Mouse (Mus musculus) lung, embryonic 14.5 days (tissue): Measurements from ENCODE around the gene Upk1b. TPM values are rescaled to one million over a fixed set of nuclear protein-coding genes. Genes with fewer than 3 reads are reported as not detected.
A peak's percentile ranks its signal among the peaks of the same experiment; 100 is the strongest.

Source experiments
- ATAC-seq: fragments of 200-750 bp; cut with Nextera tagmentation; 2 replicates; pipeline ENCODE4 v1.8.0; 2017; ENCODE audit warnings: mild to moderate bottlenecking, moderate TSS enrichment, moderate library complexity; ENCODE audit not compliant: insufficient read depth
- DNase-seq: peaks from one replicate; pipeline ENCODE4 v3.0.0-alpha.2; 2015
- H3K27ac ChIP-seq: fragments of 300-500 bp; sonication (generic); 2 replicates; pipeline ENCODE4 v1.5.1; 2014; ENCODE audit warnings: low read depth, mild to moderate bottlenecking, moderate library complexity
- H3K27me3 ChIP-seq: fragments of 300-500 bp; sonication (generic); 2 replicates; pipeline ENCODE4 v1.6.1; 2014; ENCODE audit warnings: low read length, control low read depth; ENCODE audit not compliant: insufficient read depth
- H3K36me3 ChIP-seq: fragments of 300-500 bp; sonication (generic); 2 replicates; pipeline ENCODE4 v1.6.1; 2014; ENCODE audit warnings: control low read depth; ENCODE audit not compliant: insufficient read depth
- H3K4me1 ChIP-seq: fragments of 300-500 bp; sonication (generic); 2 replicates; pipeline ENCODE4 v1.6.1; 2014; ENCODE audit warnings: antibody characterized with exemption, control low read depth; ENCODE audit not compliant: insufficient read depth
- H3K4me2 ChIP-seq: fragments of 300-500 bp; sonication (generic); 2 replicates; pipeline ENCODE4 v1.6.1; 2014; ENCODE audit warnings: mild to moderate bottlenecking
- H3K4me3 ChIP-seq: fragments of 300-500 bp; sonication (generic); 2 replicates; pipeline ENCODE4 v1.5.1; 2014; ENCODE audit warnings: low read depth, low read length
- H3K9ac ChIP-seq: fragments of 300-500 bp; sonication (generic); 2 replicates; pipeline ENCODE4 v1.6.1; 2014
- H3K9me3 ChIP-seq: fragments of 300-500 bp; sonication (generic); 2 replicates; pipeline ENCODE4 v1.6.1; 2016; ENCODE audit warnings: low read depth, low read length, control low read depth
- CTCF ChIP-seq: IDR thresholded peaks from 2 replicates; pipeline ENCODE4 v1.5.1; 2016; ENCODE audit warnings: antibody characterized with exemption, low read depth
- WGBS: fragments of 180-500 bp; shearing (Covaris S2); extraction: QIAGEN DNeasy Blood & Tissue Kit; methylation state at CpG from one replicate; pipeline ENCODE4 v1.1.7; 2014; 5-methylcytosine and 5-hydroxymethylcytosine counted together
- polyA plus RNA-seq: library from polyadenylated mRNA; unstranded; fragments of >200 nt; fragmentation: Nextera tagmentation; extraction: Ambion mirVana; gene quantifications from 2 replicates; pipeline ENCODE4 v1.2.1, GENCODE M21; 2014

Gene Upk1b
- polyA plus RNA-seq, 1 experiment from 2014 or later = 15.4 TPM

DNA sequence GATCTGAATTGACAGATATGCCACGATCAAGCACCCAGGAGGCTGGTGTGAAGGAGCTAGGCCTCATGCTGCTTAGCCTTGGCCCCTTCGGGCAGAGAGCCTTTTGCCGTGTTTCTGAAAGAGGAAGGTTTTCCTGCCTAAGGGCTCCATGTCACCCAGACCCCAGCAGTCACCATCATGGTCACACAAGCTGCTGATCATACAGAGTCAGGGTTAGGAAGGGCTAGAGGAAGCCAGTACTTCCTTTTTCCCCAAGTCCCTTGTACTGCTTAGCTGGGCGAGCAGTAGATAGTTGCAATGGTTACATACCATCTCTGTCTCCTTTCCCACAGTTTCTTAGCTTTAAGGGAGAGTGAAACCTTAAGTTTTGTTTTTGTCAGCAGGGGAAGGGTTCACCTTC is 36.6 kb downstream of the Upk1b start:
- no peaks in the 10 kb centered on the region for H3K4me1 ChIP-seq
- no peaks in the 10 kb centered on the region for H3K27me3 ChIP-seq
- TF ChIP-seq CTCF = no peak
- peaks cover 53% of the 10 kb centered on the region for H3K36me3 ChIP-seq
- no peak overlapping the region for H3K4me2 ChIP-seq
- no peak overlapping the region for H3K27ac ChIP-seq
- DNase-seq (no peak), ATAC-seq (no peak)
- WGBS = 83% methylated on average over 4 of the region's 4 CpGs
- H3K4me3 ChIP-seq = no peak overlapping the region
- H3K9ac ChIP-seq = no peak overlapping the region
- no peaks in the 10 kb centered on the region for H3K9me3 ChIP-seq

- ATAC-seq = no peak
- H3K9ac ChIP-seq = no peak overlapping the region
- no peaks in the 10 kb centered on the region for H3K27me3 ChIP-seq
- peaks cover 53% of the 10 kb centered on the region for H3K36me3 ChIP-seq
- no peak overlapping the region for H3K4me2 ChIP-seq
- no peak for DNase-seq
- no peak overlapping the region for H3K27ac ChIP-seq
- no peak overlapping the region for H3K4me3 ChIP-seq
- H3K4me1 ChIP-seq = no peaks in the 10 kb centered on the region
- 75% methylated on average over 8 of the region's 8 CpGs for whole genome bisulfite sequencing
- no peak for TF ChIP-seq CTCF
- no peaks in the 10 kb centered on the region for H3K9me3 ChIP-seq
Observed at GRCm38 (mm10) chr16:38762401-38762800, 37.7 kb downstream of the Upk1b start.

DNA sequence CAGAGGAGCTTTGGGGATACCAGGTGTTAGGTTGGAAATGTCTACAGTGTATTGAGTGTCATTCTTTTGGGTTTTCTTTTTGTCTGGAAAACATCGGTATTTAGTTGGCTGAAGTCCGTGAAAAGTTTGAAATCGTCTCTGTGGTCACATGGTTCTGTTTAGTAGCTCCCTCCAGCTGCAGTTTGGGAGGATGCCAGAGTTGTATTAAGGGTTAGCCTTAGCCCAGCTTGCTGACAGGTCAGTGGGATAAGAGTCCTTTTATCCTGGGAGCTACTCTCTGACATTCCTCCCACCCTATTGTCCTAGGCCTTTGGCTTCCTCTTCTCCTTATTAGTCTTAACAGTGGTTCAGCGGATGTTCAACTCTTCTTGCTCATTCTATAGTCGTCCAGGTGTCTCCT is 38.2 kb downstream of the Upk1b start:
- ATAC-seq = no peak
- 71% methylated on average over 5 of the region's 5 CpGs for WGBS

GRCm38 (mm10) chr16:38760834-38761375 is 39.2 kb downstream of the Upk1b start:
- Histone ChIP-seq H3K9me3 (no peaks in the 10 kb centered on the region), H3K27ac (no peak overlapping the region), H3K4me1 (no peaks in the 10 kb centered on the region; the same call in 1 of the 2 replicates), H3K4me3 (no peak overlapping the region), H3K4me2 (no peak overlapping the region), H3K9ac (no peak overlapping the region), H3K27me3 (no peaks in the 10 kb centered on the region), H3K36me3 (peaks cover 48% of the 10 kb centered on the region)
- DNase-seq (no peak), ATAC-seq (no peak)
- no peak for TF ChIP-seq CTCF
- 83% methylated on average over 6 of the region's 6 CpGs for WGBS

More for the DNA sequence above, 38.2 kb downstream of the Upk1b start:
- Histone ChIP-seq H3K4me3 (no peak overlapping the region), H3K27me3 (no peaks in the 10 kb centered on the region), H3K27ac (no peak overlapping the region), H3K9ac (no peak overlapping the region), H3K36me3 (peaks cover 53% of the 10 kb centered on the region), H3K4me1 (no peaks in the 10 kb centered on the region), H3K9me3 (no peaks in the 10 kb centered on the region), H3K4me2 (no peak overlapping the region)
- no peak for TF ChIP-seq CTCF
- DNase-seq = peak; percentile 53

DNA sequence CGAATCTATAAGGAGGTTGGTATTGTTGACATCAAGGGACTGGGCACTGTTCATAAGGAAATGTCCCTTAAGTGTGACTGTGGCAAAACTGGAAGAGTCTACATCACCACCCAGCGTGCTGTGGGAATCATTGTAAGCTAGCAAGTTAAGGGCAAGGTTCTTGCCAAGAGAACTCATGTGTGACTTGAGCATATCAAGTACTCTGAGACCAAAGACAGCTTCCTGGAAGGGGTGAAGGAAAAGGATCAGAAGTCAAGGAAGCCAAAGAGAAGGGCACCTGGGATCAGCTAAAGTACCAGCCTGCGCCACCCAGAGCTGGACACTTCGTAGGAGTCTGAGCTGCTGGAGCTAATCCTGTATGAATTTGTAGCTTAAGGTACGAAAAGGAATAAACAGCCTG is 39.9 kb downstream of the Upk1b start:
- DNase-seq (no peak), ATAC-seq (no peak)
- H3K36me3 ChIP-seq = peaks cover 44% of the 10 kb centered on the region
- H3K9me3 ChIP-seq = no peaks in the 10 kb centered on the region
- H3K4me2 ChIP-seq = no peak overlapping the region
- 89% methylated on average over 5 of the region's 5 CpGs for WGBS
- no peak overlapping the region for H3K27ac ChIP-seq
- H3K9ac ChIP-seq = no peak overlapping the region
- H3K27me3 ChIP-seq = no peaks in the 10 kb centered on the region
- H3K4me1 ChIP-seq = no peaks in the 10 kb centered on the region; the same call in none of the 2 replicates
- TF ChIP-seq CTCF = no peak
- H3K4me3 ChIP-seq = no peak overlapping the region

GRCm38 (mm10) chr16:38758104-38758861 is 41.8 kb downstream of the Upk1b start:
- Histone ChIP-seq H3K27ac (peak overlapping the region; percentile 19; the same call in 1 of the 2 replicates), H3K9me3 (no peaks in the 10 kb centered on the region), H3K4me3 (no peak overlapping the region), H3K4me2 (no peak overlapping the region), H3K27me3 (no peaks in the 10 kb centered on the region), H3K36me3 (peaks cover 52% of the 10 kb centered on the region), H3K9ac (no peak overlapping the region), H3K4me1 (no peaks in the 10 kb centered on the region; the same call in none of the 2 replicates)
- TF ChIP-seq CTCF = no peak
- DNase-seq = peak; percentile 44
- ATAC-seq = no peak
- 67% methylated on average over 12 of the region's 12 CpGs for WGBS

- no peak for TF ChIP-seq CTCF
- DNase-seq = no peak
Observed at GRCm38 (mm10) chr16:38757626-38758025, 42.5 kb downstream of the Upk1b start.

More at GRCm38 (mm10) chr16:38757626-38758025, 42.5 kb downstream of the Upk1b start:
- Histone ChIP-seq H3K27me3 (no peaks in the 10 kb centered on the region), H3K9ac (no peak overlapping the region), H3K4me2 (no peak overlapping the region), H3K27ac (peak overlapping the region; percentile 19; the same call in 1 of the 2 replicates), H3K4me1 (no peaks in the 10 kb centered on the region; the same call in none of the 2 replicates), H3K9me3 (no peaks in the 10 kb centered on the region), H3K4me3 (no peak overlapping the region), H3K36me3 (peaks cover 46% of the 10 kb centered on the region)
- no peak for ATAC-seq
- 95% methylated on average over 19 of the region's 19 CpGs for WGBS
